Mouse (Mus musculus) thymus, adult 2 months (tissue): ENCODE measurements around the gene Lhfpl2.

Experiments
- CTCF ChIP-seq: fragments of 200-500 bp; IDR thresholded peaks from 2 replicates; pipeline ENCODE4 v1.5.1; 2012; ENCODE audit warnings: mild to moderate bottlenecking, control low read depth, low read length, moderate library complexity, borderline replicate concordance; ENCODE audit not compliant: control insufficient read depth, poor library complexity, insufficient read depth; ENCODE audit errors: extremely low read depth
- POLR2A ChIP-seq: fragments of 200-500 bp; IDR thresholded peaks from 2 replicates; pipeline ENCODE4 v1.6.1; 2012; ENCODE audit warnings: mild to moderate bottlenecking, low read length, control low read depth, moderate library complexity; ENCODE audit not compliant: control insufficient read depth, poor library complexity, insufficient read depth; ENCODE audit errors: extremely low read depth

- TF ChIP-seq CTCF (no peak), POLR2A (no peak)
These were observed 19.6 kb upstream of the Lhfpl2 start for GRCm38 (mm10) chr13:94038052-94038340.
